Mouse (Mus musculus) left cerebral cortex, adult 2 months (tissue): ENCODE measurements around the gene Tspan18. TPM values are rescaled to one million over a fixed set of nuclear protein-coding genes. Genes with fewer than 3 reads are reported as not detected.

Experiments used
- DNase-seq, 2 experiments: peaks; one replicate each; pipeline ENCODE4 v3.0.0; 2021 to 2022; ENCODE audit warnings: low spot score in 2 of 2, mixed read lengths in 1 of 2; ENCODE audit errors: extremely low spot score in 1 of 2
- H3K27ac ChIP-seq: fragments of 200-600 bp; 2 replicates; pipeline ENCODE4 v1.8.1; 2022
- H3K4me3 ChIP-seq: fragments of 200-600 bp; 2 replicates; pipeline ENCODE4 v1.8.1; 2022
- CTCF ChIP-seq: fragments of 200-600 bp; IDR thresholded peaks from 2 replicates; pipeline ENCODE4 v1.8.1; 2022; ENCODE audit warnings: antibody characterized with exemption, mild to moderate bottlenecking, moderate library complexity
- intact Hi-C: fragments of 180-260 bp; cut with DNase I; formaldehyde crosslinking; loops from one replicate; pipeline ENCODE4 v1.15.1; 2025
- total RNA-seq, 2 experiments: library from RNA; stranded (reverse); gene quantifications; 2 replicates each; pipeline ENCODE4 v1.2.3; 2021

Tspan18 gene
- total RNA-seq, 2 experiments from 2014 or later, result 1.5 to 3.0 TPM

DNA sequence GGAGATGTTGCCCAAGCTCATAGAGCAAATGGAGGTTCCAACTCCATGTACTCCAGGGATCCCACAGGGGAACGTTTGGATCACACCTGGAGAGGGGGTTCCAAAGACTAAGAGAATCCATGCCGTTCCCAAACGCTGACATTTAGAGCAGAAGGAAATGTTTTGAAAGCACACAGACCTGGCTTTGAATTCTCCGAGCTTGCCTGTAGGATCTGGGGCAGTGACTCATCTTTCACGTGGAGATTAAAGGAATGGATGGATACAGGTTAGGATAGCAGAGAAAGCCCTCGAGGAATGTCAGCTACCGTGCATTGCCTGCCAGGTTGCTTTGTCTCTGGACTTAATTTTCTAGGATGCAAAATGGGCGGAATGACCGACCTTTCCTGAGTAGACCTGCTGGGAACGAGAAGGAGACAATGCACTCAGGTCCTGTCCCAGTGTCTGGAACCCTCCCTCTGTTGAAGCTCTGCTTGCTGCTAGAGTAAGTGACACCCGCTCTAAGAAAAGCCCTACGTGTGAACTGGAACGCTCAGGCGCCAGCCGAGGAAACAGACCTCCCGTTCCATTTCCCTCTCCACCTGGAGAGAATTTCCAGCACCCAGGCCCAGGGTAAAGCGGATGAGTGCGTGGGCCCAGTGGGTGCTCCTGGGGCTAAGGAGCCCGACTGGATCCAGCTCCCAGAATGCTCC, 164.0 kb downstream of the Tspan18 start:
- peak in 1 of 2 experiments; percentile 24 for DNase-seq
- Histone ChIP-seq H3K27ac (0 out of 2 replicates have a peak overlapping the region, but pooled peaks have one; percentile 36), H3K4me3 (no peak overlapping the region)
- TF ChIP-seq CTCF, result no peak
- intact Hi-C loops, result no loop called here

DNA sequence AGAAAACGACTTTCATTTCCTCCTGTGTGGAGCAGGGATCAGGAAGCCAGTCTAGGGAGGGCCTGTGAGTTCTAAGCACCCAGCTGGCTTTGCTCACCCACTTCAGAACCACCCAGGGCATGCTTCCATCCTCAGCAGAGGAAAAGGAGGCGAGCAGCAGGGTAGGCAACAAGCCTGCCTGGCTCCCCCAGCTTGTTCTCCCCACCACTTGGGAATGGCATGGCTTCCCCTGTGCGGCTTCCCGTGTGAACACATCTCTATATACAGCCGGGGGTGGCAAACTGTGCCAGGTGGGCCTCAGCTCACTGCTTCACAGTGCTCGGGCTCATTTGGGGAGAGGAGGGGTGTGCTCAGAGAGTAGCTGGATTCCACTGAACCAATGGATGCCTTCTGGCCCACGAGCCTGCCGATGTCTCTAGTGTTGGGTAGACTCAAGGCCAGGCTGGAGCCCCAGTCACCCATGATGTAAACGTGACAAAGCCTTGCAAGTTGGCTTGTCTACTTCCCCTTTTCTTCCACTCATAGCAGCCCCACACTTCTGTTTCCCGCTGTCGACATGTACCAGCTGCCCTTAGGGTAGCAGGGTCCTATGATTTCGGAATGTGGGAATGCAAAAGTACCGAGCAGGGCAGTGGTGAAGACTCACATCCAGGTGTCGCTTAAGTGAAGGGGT, 167.4 kb downstream of the Tspan18 start:
- intact Hi-C loops, result no loop called here
- no peak for TF ChIP-seq CTCF
- DNase-seq, result peak in 1 of 2 experiments; percentile 29
- no peak overlapping the region for H3K27ac ChIP-seq
- H3K4me3 ChIP-seq, result no peak overlapping the region

DNA sequence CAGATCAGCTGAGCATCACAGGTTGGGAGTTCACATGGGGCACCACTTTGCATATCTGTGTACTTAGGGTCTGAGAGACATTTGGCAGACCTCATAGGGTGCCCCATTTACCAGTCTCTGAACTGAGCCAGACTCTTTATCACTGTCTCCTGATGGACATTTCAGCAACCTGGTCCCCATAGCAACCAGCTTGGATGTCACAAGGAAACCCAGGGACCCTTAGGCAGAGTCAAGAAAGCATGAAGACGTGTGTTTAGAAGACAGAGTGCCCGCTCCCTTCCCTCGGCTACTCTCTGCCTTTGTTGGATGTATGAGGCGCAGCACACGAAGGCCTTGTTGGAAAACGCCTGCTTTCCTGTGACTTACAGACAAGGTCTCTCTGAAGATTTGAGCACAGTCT, 168.0 kb downstream of the Tspan18 start:
- intact Hi-C loops, result no loop called here
- Histone ChIP-seq H3K4me3 (no peak overlapping the region), H3K27ac (no peak overlapping the region)
- TF ChIP-seq CTCF, result no peak
- no peak for DNase-seq

DNA sequence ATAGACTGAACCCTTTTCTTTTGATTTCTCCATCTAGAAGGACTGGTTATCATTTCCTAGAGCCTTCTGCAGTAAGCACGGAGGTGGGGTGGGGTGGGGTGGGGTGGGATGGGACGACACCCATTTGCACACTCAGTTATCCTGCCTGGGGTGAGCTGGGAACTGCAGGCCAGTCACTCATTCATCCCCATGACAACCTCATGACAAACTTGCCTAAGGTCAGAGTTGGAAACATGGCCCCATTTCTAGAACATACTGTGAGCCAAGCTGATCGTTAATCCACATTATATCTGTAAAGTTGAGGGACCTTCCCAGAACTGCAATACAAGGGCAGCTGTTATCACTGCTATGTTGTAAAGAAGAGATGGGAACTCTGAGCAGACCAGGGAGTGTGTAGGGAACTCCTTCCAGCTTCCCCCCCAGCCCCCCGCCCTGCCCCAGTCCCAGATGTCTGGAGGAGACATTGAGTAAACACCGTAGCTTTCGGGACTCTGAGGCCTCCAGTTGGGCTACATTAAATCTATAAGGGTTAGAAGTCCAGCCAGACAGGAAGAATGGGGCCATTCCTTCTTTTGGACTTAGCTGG, 170.5 kb downstream of the Tspan18 start:
- intact Hi-C loops, result no loop called here
- no peak overlapping the region for H3K4me3 ChIP-seq

DNA sequence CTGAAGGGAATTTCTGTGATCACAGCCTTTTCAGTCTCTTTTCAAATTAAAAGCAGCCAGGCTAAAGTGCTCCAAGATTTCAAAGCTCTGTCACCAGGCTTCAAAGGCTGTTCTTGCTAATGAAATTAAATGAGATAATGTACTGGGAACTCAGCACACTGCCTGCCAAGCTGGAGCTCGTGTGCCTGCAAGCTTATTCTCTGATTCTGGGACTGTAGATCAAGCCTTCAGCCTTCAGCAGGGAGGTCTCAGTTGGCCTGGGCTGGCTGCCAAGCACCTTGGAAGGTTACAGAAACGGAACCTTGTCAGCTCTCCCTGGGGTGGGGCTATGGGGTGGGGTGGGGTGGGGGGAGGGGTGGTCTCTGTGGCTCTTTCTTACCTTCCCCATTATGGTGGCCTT, 171.0 kb downstream of the Tspan18 start:
- intact Hi-C loops, result no loop called here
- Histone ChIP-seq H3K4me3 (no peak overlapping the region), H3K27ac (no peak overlapping the region)
- no peak for TF ChIP-seq CTCF
- no peak for DNase-seq

More for the DNA sequence above, 170.5 kb downstream of the Tspan18 start:
- no peak for DNase-seq
- H3K27ac ChIP-seq, result no peak overlapping the region
- TF ChIP-seq CTCF, result no peak

DNA sequence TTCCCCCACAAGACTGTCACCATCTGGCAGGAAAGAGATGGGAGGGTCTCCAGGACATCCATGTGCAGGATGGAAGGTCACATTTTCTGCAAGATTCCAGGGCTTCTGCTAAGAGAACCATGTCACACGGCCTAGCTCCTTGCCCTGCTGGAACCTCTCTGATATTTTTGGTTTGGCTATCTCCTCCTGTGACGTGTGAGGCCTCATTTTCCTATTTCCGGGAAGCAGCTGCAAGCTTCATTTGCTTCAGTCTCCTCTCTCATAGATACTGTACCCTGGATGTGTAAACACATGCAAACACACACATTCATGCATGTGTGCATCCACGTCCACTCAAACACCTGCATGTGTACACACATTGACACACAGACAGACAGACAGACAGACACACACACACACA, 171.5 kb downstream of the Tspan18 start:
- TF ChIP-seq CTCF, result no peak
- no peak overlapping the region for H3K4me3 ChIP-seq
- no peak for DNase-seq
- H3K27ac ChIP-seq, result no peak overlapping the region
- intact Hi-C loops, result no loop called here

DNA sequence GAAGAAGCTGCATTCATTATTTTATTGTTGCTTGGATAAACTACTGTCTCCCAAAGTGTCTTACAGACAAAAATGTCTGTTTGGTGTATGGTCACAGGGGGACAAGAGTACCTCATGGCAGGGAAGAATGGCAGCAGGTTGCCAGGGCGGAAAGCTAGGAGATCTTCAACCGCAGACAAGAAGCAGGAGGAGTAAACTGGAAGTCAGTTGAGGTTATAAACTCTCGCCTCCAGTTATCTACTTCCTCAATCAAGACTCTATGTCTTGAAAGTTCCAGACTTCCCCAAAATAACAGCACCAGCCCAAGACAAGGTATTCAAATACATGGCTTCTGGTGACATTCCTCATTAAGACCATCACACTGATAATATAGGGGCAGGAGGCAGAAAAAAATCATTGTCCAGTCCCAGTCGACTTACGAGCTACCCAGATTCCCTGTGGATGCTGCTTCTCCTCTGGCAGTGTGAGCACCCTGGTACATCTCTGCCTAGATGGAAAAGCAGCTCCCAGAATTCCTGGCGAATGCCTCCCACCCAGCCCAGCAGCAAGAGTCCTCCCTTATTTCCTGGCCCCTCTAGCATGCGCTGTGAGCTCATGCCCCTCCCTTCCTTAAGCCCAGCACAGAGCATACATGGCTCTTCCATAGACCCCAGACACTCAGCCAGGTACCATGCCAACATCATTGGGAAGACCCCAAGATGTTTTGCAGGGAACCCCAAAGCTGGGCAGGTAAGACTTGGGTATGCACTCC, 172.2 kb downstream of the Tspan18 start:
- Histone ChIP-seq H3K4me3 (no peak overlapping the region), H3K27ac (no peak overlapping the region)
- TF ChIP-seq CTCF, result no peak
- DNase-seq, result no peak
- intact Hi-C loops, result no loop called here

DNA sequence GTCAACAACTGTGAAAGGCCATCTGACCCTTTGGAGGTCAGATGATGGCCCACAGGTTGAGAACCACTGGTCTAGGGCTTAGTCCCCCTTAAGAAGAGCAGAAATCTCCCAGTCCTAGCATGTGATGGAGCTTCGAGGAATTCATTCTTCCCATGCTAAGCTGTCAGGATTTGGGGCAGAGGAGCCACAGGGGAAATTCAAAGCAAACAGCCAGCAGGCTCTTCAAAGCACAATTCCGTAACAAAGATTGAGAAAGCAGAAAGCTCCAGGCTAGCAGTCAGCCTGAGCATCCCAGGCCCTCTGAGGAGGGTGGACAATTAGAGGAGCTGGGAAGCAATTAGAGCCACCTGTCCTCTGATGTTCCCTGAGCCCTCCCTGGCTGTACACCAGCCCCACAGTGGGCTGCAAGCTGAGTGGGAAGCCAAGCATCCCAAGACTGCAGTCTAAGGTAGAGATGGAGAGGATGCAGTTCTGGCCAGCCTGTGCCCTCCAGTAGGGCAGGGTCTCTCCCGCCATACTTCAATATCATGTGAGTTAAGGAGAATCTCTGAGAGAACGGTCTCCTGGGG, 173.8 kb downstream of the Tspan18 start:
- H3K4me3 ChIP-seq, result no peak overlapping the region
- TF ChIP-seq CTCF, result no peak
- intact Hi-C loops, result no loop called here
- H3K27ac ChIP-seq, result no peak overlapping the region
- DNase-seq, result no peak

DNA sequence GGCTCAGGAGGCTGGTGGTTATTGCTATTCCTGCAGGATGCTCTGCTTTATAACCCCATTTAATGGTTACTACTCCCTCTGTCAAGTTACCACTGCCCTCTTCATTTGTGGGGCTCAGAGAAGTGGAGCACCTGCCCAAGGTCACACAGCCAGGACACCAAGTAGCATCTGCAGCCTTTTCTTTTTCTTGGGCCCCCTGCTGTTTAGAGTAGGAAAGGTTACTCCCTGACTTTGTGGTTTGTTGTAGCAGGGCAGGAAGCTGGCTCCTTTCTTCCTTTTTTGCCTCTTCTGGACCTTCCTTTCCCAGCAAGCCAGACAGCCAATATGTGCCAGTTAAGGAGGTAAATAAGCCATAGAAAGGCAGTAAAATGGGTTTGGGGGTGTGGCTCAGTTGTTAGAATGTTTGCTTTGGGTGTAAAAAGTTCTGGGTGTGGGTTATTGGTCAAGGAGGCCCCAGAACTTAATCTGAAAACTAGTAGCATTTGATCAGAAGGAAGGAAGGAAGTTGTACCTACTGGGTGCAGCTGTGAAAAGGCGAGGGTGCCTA, 179.7 kb downstream of the Tspan18 start:
- TF ChIP-seq CTCF, result peak; percentile 1
- Histone ChIP-seq H3K27ac (no peak overlapping the region), H3K4me3 (no peak overlapping the region)
- intact Hi-C loops, result loop anchor here (5.0 kb wide), 1 partner anchor 42 kb away; no protein-coding TSS in a partner anchor
- DNase-seq, result no peak

DNA sequence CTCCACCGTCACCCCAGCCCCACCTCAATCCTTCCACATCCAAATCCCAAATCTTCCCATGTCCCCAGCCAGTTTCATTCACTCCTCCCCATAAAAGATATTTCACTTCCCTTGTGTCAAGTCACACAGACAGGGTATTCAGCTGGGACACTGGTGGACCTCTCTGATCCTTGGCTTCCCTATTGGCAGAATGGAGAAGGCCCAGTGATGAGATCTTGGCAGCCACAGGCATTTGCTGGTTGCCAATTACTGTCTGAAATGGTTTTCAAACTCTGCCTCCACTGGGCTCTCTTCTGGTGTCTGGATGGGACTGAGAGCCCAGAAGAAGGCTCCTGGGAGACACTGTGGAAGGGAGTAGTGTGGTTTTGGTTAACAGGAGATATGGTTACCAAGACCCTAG, 180.5 kb downstream of the Tspan18 start:
- DNase-seq, result no peak
- H3K4me3 ChIP-seq, result no peak overlapping the region
- H3K27ac ChIP-seq, result no peak overlapping the region
- no peak for TF ChIP-seq CTCF
- intact Hi-C loops, result loop anchor here (5.0 kb wide), 1 partner anchor 42 kb away; no protein-coding TSS in a partner anchor

DNA sequence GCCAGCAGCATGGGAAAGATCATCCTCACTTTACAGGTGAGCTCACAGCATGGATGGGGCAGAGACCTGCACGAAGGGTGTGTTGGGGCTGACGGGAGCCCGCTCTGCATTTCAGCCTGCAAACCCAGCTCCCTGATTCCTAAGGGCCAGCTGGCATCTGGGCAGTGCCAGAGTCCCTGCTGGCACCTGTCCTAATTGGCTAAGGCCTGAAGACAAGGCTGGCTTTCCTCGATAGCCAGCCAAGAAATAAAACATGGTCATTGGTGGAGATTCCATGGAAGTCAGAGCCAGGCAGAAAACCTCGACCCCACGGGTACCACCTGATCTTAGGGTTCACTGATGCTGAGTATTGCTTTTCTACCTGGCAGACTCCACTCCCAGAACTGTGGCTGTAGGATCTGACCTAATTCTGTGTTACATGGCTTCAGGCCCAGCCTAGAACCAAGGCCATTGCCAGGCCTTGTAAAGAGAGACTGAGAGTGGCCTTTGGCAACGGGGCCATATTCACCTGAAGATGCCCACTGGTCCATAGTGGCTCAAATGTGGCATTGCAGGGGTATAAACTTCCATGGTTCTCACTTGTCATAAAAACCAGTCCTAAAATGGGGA, 181.3 kb downstream of the Tspan18 start:
- TF ChIP-seq CTCF, result no peak
- intact Hi-C loops, result loop anchor here (5.0 kb wide), 1 partner anchor 41 kb away; no protein-coding TSS in a partner anchor
- DNase-seq, result no peak
- H3K27ac ChIP-seq, result no peak overlapping the region
- no peak overlapping the region for H3K4me3 ChIP-seq
